Mouse (Mus musculus): ENCODE measurements around the gene Cd207. TPM values are rescaled to one million over a fixed set of nuclear protein-coding genes. Genes with fewer than 3 reads are reported as not detected.

Cd207 gene
- polyA plus RNA-seq, 1 experiment: not detected

- 32% methylated on average over 1 of the region's 1 CpGs for WGBS
- Histone ChIP-seq H3K27me3 (ENCODE audit: control insufficient read depth, insufficient read depth, low read length) (peaks cover 72% of the 10 kb centered on the region), H3K4me3 (ENCODE audit: low read depth, low read length) (no peak overlapping the region), H3K27ac (ENCODE audit: insufficient read depth, low read depth, low read length) (no peak overlapping the region), H3K4me1 (ENCODE audit: control insufficient read depth, insufficient read depth, insufficient read length, low read length) (no peaks in the 10 kb centered on the region), H3K36me3 (ENCODE audit: control insufficient read depth, insufficient read depth, low read length) (no peaks in the 10 kb centered on the region)
- TF ChIP-seq CTCF (IDR thresholded peaks at IDR 0.05; ENCODE audit: extremely low read depth, insufficient read length, insufficient replicate concordance, low read depth, low read length) (no peak), POLR2A (IDR thresholded peaks at IDR 0.05; ENCODE audit: low read depth, low read length) (no peak)
Observed at GRCm38 (mm10) chr6:83704294-83704693, 26.6 kb upstream of the Cd207 start.

GRCm38 (mm10) chr6:83703722-83704078 lies 26.0 kb upstream of the Cd207 start:
- Histone ChIP-seq H3K27me3 (ENCODE audit: control insufficient read depth, insufficient read depth, low read length) (peaks cover 73% of the 10 kb centered on the region), H3K36me3 (ENCODE audit: control insufficient read depth, insufficient read depth, low read length) (no peaks in the 10 kb centered on the region), H3K4me1 (ENCODE audit: control insufficient read depth, insufficient read depth, insufficient read length, low read length) (no peaks in the 10 kb centered on the region), H3K4me3 (ENCODE audit: low read depth, low read length) (no peak overlapping the region), H3K27ac (ENCODE audit: insufficient read depth, low read depth, low read length) (no peak overlapping the region)
- no peak for TF ChIP-seq POLR2A (IDR thresholded peaks at IDR 0.05; ENCODE audit: low read depth, low read length)
- TF ChIP-seq CTCF (IDR thresholded peaks at IDR 0.05; ENCODE audit: extremely low read depth, insufficient read length, insufficient replicate concordance, low read depth, low read length): no peak
- 6% methylated on average over 10 of the region's 10 CpGs for WGBS

DNA sequence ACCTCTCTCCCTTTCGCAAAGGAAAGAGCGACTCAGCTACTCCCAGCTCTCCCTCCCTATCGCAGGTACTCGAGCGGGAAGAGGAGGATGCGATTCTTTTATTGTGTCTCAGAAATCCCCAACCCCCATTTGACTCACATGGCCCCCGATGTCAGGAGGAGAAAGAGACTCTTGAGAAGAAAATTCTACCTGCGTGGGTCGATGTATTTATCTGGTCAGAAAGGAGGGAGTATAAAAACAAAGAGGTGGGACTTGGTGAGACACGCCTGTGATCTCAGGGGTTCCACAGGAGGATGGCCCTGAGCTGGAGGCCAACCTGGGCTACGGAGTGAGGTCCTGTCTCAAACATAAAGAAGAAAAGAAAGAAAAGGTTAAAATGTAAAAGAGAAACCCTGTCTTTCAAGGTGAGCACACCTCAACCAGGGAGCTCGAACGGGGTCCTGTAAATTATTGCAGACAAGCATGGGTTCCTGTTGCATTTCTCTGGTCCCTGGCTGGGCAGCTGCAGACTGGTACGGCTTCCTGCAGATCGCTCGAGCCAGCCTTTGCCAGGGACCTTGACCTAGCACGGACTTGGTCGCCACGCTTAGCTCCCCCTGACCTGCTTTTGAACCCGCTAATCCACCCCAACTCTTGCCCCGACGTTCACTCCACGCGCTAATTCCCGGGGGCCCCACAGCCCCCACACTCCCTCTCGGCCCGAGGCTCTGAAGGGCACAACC lies 25.5 kb upstream of the Cd207 start:
- Histone ChIP-seq H3K4me1 (ENCODE audit: control insufficient read depth, insufficient read depth, insufficient read length, low read length) (no peaks in the 10 kb centered on the region), H3K36me3 (ENCODE audit: control insufficient read depth, insufficient read depth, low read length) (no peaks in the 10 kb centered on the region), H3K27ac (ENCODE audit: insufficient read depth, low read depth, low read length) (no peak overlapping the region), H3K27me3 (ENCODE audit: control insufficient read depth, insufficient read depth, low read length) (peaks cover 74% of the 10 kb centered on the region), H3K4me3 (ENCODE audit: low read depth, low read length) (no peak overlapping the region)
- WGBS: 3% methylated on average over 27 of the region's 27 CpGs
- TF ChIP-seq POLR2A (IDR thresholded peaks at IDR 0.05; ENCODE audit: low read depth, low read length): no peak
- TF ChIP-seq CTCF (IDR thresholded peaks at IDR 0.05; ENCODE audit: extremely low read depth, insufficient read length, insufficient replicate concordance, low read depth, low read length): no peak

DNA sequence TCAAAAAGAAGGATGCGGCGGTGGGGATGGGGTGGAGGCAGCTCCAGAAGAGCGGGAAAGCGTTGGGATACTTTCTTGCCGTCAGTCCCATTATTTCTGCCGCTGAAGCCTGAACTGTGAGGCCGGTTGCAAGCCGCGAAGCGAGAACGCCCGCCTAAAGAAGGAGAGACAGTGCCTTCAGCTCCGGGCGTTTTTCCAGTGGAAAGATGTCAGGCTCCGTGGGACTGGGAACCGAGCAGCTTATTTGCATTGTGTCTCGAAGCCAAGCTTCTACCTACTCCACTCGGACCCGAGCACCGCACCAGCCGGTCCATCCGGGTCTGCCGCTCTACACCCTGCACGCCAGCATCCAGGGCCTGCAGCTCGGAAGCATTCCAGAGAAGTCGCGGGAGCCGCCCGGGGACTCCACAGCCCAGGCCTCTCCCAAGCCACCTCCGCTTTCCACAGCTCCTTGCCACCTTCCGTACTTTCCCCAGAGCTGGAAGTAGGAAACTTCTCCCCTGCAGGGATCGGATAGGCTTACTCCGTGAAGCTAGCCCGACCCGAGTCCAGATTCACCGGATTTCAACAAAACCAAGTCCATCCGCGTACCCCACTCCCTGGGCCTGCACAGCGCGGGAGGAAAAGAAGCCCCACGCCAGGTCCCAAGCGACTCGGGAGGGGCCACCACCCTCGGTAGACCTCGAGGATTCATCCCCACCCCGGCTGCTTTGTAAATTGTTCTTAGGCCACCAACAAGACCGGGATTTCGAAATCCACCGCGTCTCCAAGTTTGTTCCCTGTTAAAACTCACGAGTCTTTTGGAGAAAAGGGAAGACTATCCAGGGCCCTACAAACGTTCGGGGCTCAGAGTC lies 24.7 kb upstream of the Cd207 start:
- Histone ChIP-seq H3K4me3 (ENCODE audit: low read depth, low read length) (no peak overlapping the region), H3K36me3 (ENCODE audit: control insufficient read depth, insufficient read depth, low read length) (no peaks in the 10 kb centered on the region), H3K27me3 (ENCODE audit: control insufficient read depth, insufficient read depth, low read length) (peaks cover 75% of the 10 kb centered on the region), H3K27ac (ENCODE audit: insufficient read depth, low read depth, low read length) (no peak overlapping the region), H3K4me1 (ENCODE audit: control insufficient read depth, insufficient read depth, insufficient read length, low read length) (no peaks in the 10 kb centered on the region)
- 3% methylated on average over 53 of the region's 53 CpGs for WGBS
- TF ChIP-seq CTCF (IDR thresholded peaks at IDR 0.05; ENCODE audit: extremely low read depth, insufficient read length, insufficient replicate concordance, low read depth, low read length): no peak
- TF ChIP-seq POLR2A (IDR thresholded peaks at IDR 0.05; ENCODE audit: low read depth, low read length): no peak

GRCm38 (mm10) chr6:83701001-83701400 lies 23.3 kb upstream of the Cd207 start:
- WGBS: 1% methylated on average over 11 of the region's 11 CpGs
- Histone ChIP-seq H3K4me3 (ENCODE audit: low read depth, low read length) (no peak overlapping the region), H3K4me1 (ENCODE audit: control insufficient read depth, insufficient read depth, insufficient read length, low read length) (no peaks in the 10 kb centered on the region), H3K36me3 (ENCODE audit: control insufficient read depth, insufficient read depth, low read length) (no peaks in the 10 kb centered on the region), H3K27ac (ENCODE audit: insufficient read depth, low read depth, low read length) (no peak overlapping the region), H3K27me3 (ENCODE audit: control insufficient read depth, insufficient read depth, low read length) (peaks cover 78% of the 10 kb centered on the region)
- TF ChIP-seq POLR2A (IDR thresholded peaks at IDR 0.05; ENCODE audit: low read depth, low read length): no peak
- no peak for TF ChIP-seq CTCF (IDR thresholded peaks at IDR 0.05; ENCODE audit: extremely low read depth, insufficient read length, insufficient replicate concordance, low read depth, low read length)

GRCm38 (mm10) chr6:83699971-83700370 lies 22.3 kb upstream of the Cd207 start:
- WGBS: 6% methylated on average over 5 of the region's 5 CpGs
- TF ChIP-seq POLR2A (IDR thresholded peaks at IDR 0.05; ENCODE audit: low read depth, low read length) (no peak), CTCF (IDR thresholded peaks at IDR 0.05; ENCODE audit: extremely low read depth, insufficient read length, insufficient replicate concordance, low read depth, low read length) (no peak)
- Histone ChIP-seq H3K36me3 (ENCODE audit: control insufficient read depth, insufficient read depth, low read length) (no peaks in the 10 kb centered on the region), H3K4me1 (ENCODE audit: control insufficient read depth, insufficient read depth, insufficient read length, low read length) (no peaks in the 10 kb centered on the region), H3K4me3 (ENCODE audit: low read depth, low read length) (no peak overlapping the region), H3K27me3 (ENCODE audit: control insufficient read depth, insufficient read depth, low read length) (peaks cover 76% of the 10 kb centered on the region), H3K27ac (ENCODE audit: insufficient read depth, low read depth, low read length) (no peak overlapping the region)

DNA sequence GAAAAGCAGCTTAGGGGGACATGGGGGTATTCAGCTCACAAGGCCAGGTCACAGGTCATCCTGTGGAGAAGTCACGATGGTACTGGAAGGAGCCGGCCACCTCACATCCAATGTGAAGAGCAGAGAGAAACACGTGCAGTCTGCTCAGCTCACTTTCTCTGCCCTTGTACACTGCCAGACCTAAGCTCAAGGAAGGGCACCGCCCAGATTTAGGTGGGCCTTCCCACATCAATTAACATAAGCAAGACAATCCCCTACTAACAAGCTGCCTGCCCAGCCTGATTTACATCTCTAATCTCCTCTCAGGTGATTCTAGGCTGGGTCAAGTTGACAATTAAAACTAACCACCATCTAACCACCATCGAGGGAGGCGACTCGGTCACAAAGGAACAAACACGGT lies 20.3 kb upstream of the Cd207 start:
- H3K27me3 ChIP-seq (ENCODE audit: control insufficient read depth, insufficient read depth, low read length): peaks cover 71% of the 10 kb centered on the region
- no peak overlapping the region for H3K27ac ChIP-seq (ENCODE audit: insufficient read depth, low read depth, low read length)
- TF ChIP-seq CTCF (IDR thresholded peaks at IDR 0.05; ENCODE audit: extremely low read depth, insufficient read length, insufficient replicate concordance, low read depth, low read length) (no peak), POLR2A (IDR thresholded peaks at IDR 0.05; ENCODE audit: low read depth, low read length) (no peak)
- no peaks in the 10 kb centered on the region for H3K36me3 ChIP-seq (ENCODE audit: control insufficient read depth, insufficient read depth, low read length)
- no peak overlapping the region for H3K4me3 ChIP-seq (ENCODE audit: low read depth, low read length)
- 8% methylated on average over 8 of the region's 8 CpGs for WGBS
- no peaks in the 10 kb centered on the region for H3K4me1 ChIP-seq (ENCODE audit: control insufficient read depth, insufficient read depth, insufficient read length, low read length)

All from small intestine, adult 2 months (tissue).